Mouse (Mus musculus): Measurements from ENCODE around the gene Kcnj14. TPM values are rescaled to one million over a fixed set of nuclear protein-coding genes. Genes with fewer than 3 reads are reported as not detected.

The Kcnj14 gene
- total and polyA plus RNA-seq, 3 experiments, result 1.3 to 3.2 (median 1.5) TPM

GRCm38 (mm10) chr7:45842950-45843744 lies 18.6 kb upstream of the Kcnj14 start:
- in situ Hi-C loops (cut with MboI; ENCODE audit: low pct_ligation_motif_present, low pct_unique_long_range_greater_than_20kb, low sequenced_read_pairs), result no loop called here

GRCm38 (mm10) chr7:45833924-45834323 lies 9.3 kb upstream of the Kcnj14 start:
- dilution Hi-C loops (cut with MboI; ENCODE audit: extremely low pct_ligation_motif_present, extremely low pct_unique_long_range_greater_than_20kb, low sequenced_read_pairs), result no loop called here
- Histone ChIP-seq H3K4me1 (ENCODE audit: control insufficient read depth in 1 of 2, insufficient read depth in 2 of 2) (peaks cover 10 to 21% of the 10 kb centered on the region in 2 experiments), H3K4me2 (ENCODE audit: insufficient read depth, low read depth, poor library complexity, severe bottlenecking) (no peak overlapping the region), H3K4me3 (replicated peaks in 1 of 3; ENCODE audit: low read depth in 2 of 3, low read length in 2 of 3, poor library complexity in 1 of 3) (no peak overlapping the region), H3K36me3 (replicated peaks in 1 of 2; ENCODE audit: control insufficient read depth in 1 of 2, insufficient read depth in 1 of 2, low read length in 1 of 2) (peaks cover 6 to 11% of the 10 kb centered on the region in 2 experiments), H3K79me2 (replicated peaks; ENCODE audit: control insufficient read depth, extremely low read depth, insufficient read depth, poor library complexity, severe bottlenecking) (peaks cover 16% of the 10 kb centered on the region), H3K27ac (ENCODE audit: insufficient read depth, low read depth) (no peak overlapping the region), H3K27me3 (replicated peaks) (no peaks in the 10 kb centered on the region), H3K9ac (ENCODE audit: insufficient read depth, low read depth) (no peak overlapping the region), H3K9me3 (replicated peaks; ENCODE audit: low read length) (peaks cover 19% of the 10 kb centered on the region)
- in situ Hi-C loops (cut with MboI; ENCODE audit: low pct_ligation_motif_present, low pct_unique_long_range_greater_than_20kb, low sequenced_read_pairs), result no loop called here
- TF ChIP-seq CTCF (conservative IDR thresholded peaks at IDR 0.05 in 1 of 2, IDR thresholded peaks at IDR 0.05 in 1 of 2; ENCODE audit: low read depth in 2 of 2, low read length in 2 of 2) (no peak), GABPA (IDR thresholded peaks at IDR 0.05; ENCODE audit: insufficient replicate concordance, low read depth, low read length) (no peak), SIN3A (IDR thresholded peaks at IDR 0.05; ENCODE audit: low read length) (no peak), UBTF (IDR thresholded peaks at IDR 0.05; ENCODE audit: low read depth, low read length) (no peak), HCFC1 (IDR thresholded peaks at IDR 0.05; ENCODE audit: low read depth, low read length) (no peak), USF2 (conservative IDR thresholded peaks at IDR 0.05; ENCODE audit: low read depth, low read length) (no peak), CHD2 (IDR thresholded peaks at IDR 0.05; ENCODE audit: low read length) (no peak), ZC3H11A (IDR thresholded peaks at IDR 0.05; ENCODE audit: low read depth, low read length) (no peak), MAZ (IDR thresholded peaks at IDR 0.05; ENCODE audit: low read depth, low read length) (no peak), ELF1 (IDR thresholded peaks at IDR 0.05; ENCODE audit: low read depth, low read length) (no peak), MAFK (IDR thresholded peaks at IDR 0.05; ENCODE audit: insufficient replicate concordance, low read length) (no peak), MEF2A (IDR thresholded peaks at IDR 0.05; ENCODE audit: borderline replicate concordance, low read depth, low read length) (no peak)
- DNase-seq (ENCODE audit: extremely low read depth), result no peak

More at GRCm38 (mm10) chr7:45842950-45843744, 18.6 kb upstream of the Kcnj14 start:
- Histone ChIP-seq H3K27me3 (replicated peaks) (peaks cover 8% of the 10 kb centered on the region), H3K27ac (ENCODE audit: insufficient read depth, low read depth) (no peak overlapping the region), H3K4me2 (ENCODE audit: insufficient read depth, low read depth, poor library complexity, severe bottlenecking) (no peak overlapping the region), H3K9me3 (replicated peaks; ENCODE audit: low read length) (peaks cover 5% of the 10 kb centered on the region), H3K4me3 (replicated peaks in 1 of 3; ENCODE audit: low read depth in 2 of 3, low read length in 2 of 3, poor library complexity in 1 of 3) (no peak overlapping the region), H3K4me1 (ENCODE audit: control insufficient read depth in 1 of 2, insufficient read depth in 2 of 2) (peaks cover 2 to 14% of the 10 kb centered on the region in 2 experiments; a peak in 3 of 4 replicates), H3K36me3 (replicated peaks in 1 of 2; ENCODE audit: control insufficient read depth in 1 of 2, insufficient read depth in 1 of 2, low read length in 1 of 2) (no peaks in the 10 kb centered on the region), H3K9ac (ENCODE audit: insufficient read depth, low read depth) (no peak overlapping the region), H3K79me2 (replicated peaks; ENCODE audit: control insufficient read depth, extremely low read depth, insufficient read depth, poor library complexity, severe bottlenecking) (no peaks in the 10 kb centered on the region)
- DNase-seq (ENCODE audit: extremely low read depth), result no peak
- dilution Hi-C loops (cut with MboI; ENCODE audit: extremely low pct_ligation_motif_present, extremely low pct_unique_long_range_greater_than_20kb, low sequenced_read_pairs), result no loop called here
- TF ChIP-seq PAX5 (IDR thresholded peaks at IDR 0.05; ENCODE audit: low read length), result no peak
